Mouse (Mus musculus) retina, postnatal 7 days (tissue): ENCODE results near the gene Eri2.
"Not testable (repeated sequence)": the region's sequence is repeated elsewhere in the genome, so short reads cannot be mapped to it uniquely, and the experiment has no call there.

Source experiments
- DNase-seq: peaks from one replicate; pipeline ENCODE4 v3.0.0-alpha.2; 2012; ENCODE audit warnings: low read depth, low spot score

Gene Eri2

GRCm38 (mm10) chr7:119739798-119740468 lies 53.9 kb downstream of the Eri2 start:
- DNase-seq = not testable (repeated sequence)

- DNase-seq = no peak
Measured at GRCm38 (mm10) chr7:119738877-119739276, 55.0 kb downstream of the Eri2 start.

DNA sequence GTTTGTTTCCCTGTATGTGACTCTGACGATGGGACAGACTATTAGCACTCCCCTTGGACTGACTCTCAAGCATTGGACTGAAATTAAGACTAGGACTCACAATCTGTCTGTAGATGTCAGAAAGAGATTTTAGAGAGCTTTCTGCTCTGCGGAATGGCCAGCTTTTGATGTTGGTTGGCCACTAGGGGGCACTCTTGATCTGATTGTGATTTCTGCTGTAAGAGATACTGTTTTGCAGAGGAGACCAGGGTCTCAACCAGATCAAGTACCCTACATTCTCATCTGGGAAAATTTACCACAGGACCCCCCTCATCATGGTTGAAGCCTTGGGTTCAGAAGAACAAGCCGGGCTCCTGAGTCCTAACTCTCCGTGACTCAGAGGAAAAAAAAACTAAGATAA lies 62.6 kb downstream of the Eri2 start:
- not testable (repeated sequence) for DNase-seq

DNA sequence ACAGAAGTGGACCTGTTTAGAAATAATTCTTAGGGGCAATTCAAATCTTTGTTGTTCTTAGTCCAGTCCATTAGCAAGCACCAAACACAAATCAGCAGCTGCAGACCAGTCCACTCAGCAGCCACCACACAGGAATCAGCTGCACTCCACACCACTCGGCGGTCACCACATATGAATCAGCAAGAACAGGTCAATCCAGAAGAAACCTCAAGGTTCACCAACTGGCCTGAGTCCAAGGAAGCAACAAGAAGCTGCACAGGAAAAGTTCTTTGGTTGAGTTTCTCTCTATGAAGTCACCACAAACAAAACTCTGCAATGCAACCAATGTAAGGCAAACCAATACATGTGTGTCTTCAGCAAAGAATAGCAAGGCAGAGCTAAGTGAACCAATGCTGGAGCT lies 66.2 kb downstream of the Eri2 start:
- no peak for DNase-seq

- DNase-seq = no peak
Measured at GRCm38 (mm10) chr7:119720947-119721310, 72.9 kb downstream of the Eri2 start.

GRCm38 (mm10) chr7:119720253-119720946 lies 73.5 kb downstream of the Eri2 start, which contains the start of gene Thumpd1:
Gene Thumpd1 (minus strand): TSS chr7:119720798.
- DNase-seq = peak; percentile 88
